Mouse (Mus musculus) liver, embryonic 14.5 days (tissue): ENCODE data around the gene Proca1. TPM values are rescaled to one million over a fixed set of nuclear protein-coding genes. Genes with fewer than 3 reads are reported as not detected.

ENCODE experiments used
- ATAC-seq: fragments of 200-750 bp; cut with Nextera tagmentation; 2 replicates; pipeline ENCODE4 v1.8.0; 2017; ENCODE audit warnings: moderate number of reproducible peaks, mild to moderate bottlenecking, moderate library complexity; ENCODE audit not compliant: insufficient read depth
- DNase-seq, 3 experiments: peaks; one replicate each; pipeline ENCODE4 v3.0.0-alpha.2; 2012 to 2013; ENCODE audit warnings: low read depth in 3 of 3, low spot score in 3 of 3
- H3K27ac ChIP-seq: fragments of 300-500 bp; sonication (generic); 2 replicates; pipeline ENCODE4 v1.5.1; 2014; ENCODE audit warnings: moderate library complexity, mild to moderate bottlenecking, control low read depth, inconsistent platforms
- H3K27me3 ChIP-seq: fragments of 300-500 bp; sonication (generic); 2 replicates; pipeline ENCODE4 v1.6.1; 2014; ENCODE audit warnings: mild to moderate bottlenecking, low read length, moderate library complexity; ENCODE audit not compliant: control insufficient read depth, insufficient read depth
- H3K36me3 ChIP-seq: fragments of 300-500 bp; sonication (generic); replicated peaks from 2 replicates; pipeline ENCODE4 v1.6.1; 2014; ENCODE audit warnings: low read depth; ENCODE audit not compliant: control insufficient read depth, insufficient read depth
- H3K4me1 ChIP-seq, 2 experiments: fragments of 200-500 bp in 1 of 2; fragments of 300-500 bp in 1 of 2; sonication (generic) in 1 of 2; replicated peaks; 2 replicates each; pipeline ENCODE4 v1.6.1; 2012 to 2014; ENCODE audit warnings: antibody characterized with exemption in 1 of 2, inconsistent platforms in 1 of 2, low read length in 1 of 2; ENCODE audit not compliant: control insufficient read depth in 2 of 2, insufficient read depth in 2 of 2
- H3K4me2 ChIP-seq: fragments of 300-500 bp; sonication (generic); 2 replicates; pipeline ENCODE4 v1.6.1; 2014; ENCODE audit warnings: low read depth, mild to moderate bottlenecking, control low read depth, moderate library complexity
- H3K4me3 ChIP-seq, 2 experiments: fragments of 200-500 bp in 1 of 2; fragments of 300-500 bp in 1 of 2; sonication (generic) in 1 of 2; 2 replicates each; pipeline ENCODE4 v1.5.1; 2012 to 2014; ENCODE audit warnings: low read depth in 2 of 2, low read length in 2 of 2, mild to moderate bottlenecking in 2 of 2, control low read depth in 1 of 2, inconsistent platforms in 1 of 2, moderate library complexity in 1 of 2; ENCODE audit not compliant: insufficient read depth in 1 of 2
- H3K9ac ChIP-seq: fragments of 300-500 bp; sonication (generic); replicated peaks from 2 replicates; pipeline ENCODE4 v1.6.1; 2014; ENCODE audit warnings: mild to moderate bottlenecking, control low read depth, moderate library complexity
- H3K9me3 ChIP-seq: fragments of 300-500 bp; sonication (generic); 2 replicates; pipeline ENCODE4 v1.6.1; 2016; ENCODE audit warnings: low read length, mixed read lengths; ENCODE audit not compliant: control insufficient read depth
- CTCF ChIP-seq: IDR thresholded peaks from 2 replicates; pipeline ENCODE4 v1.5.1; 2016; ENCODE audit warnings: antibody characterized with exemption, low read depth, control low read depth
- EP300 ChIP-seq: IDR thresholded peaks from 2 replicates; pipeline ENCODE4 v1.6.1; 2016; ENCODE audit warnings: antibody characterized with exemption, low read depth
- WGBS: fragments of 180-500 bp; shearing (Covaris S2); extraction: QIAGEN DNeasy Blood & Tissue Kit; methylation state at CpG from one replicate; pipeline ENCODE4 v1.1.7; 2014; ENCODE audit not compliant: insufficient replicate concordance; 5-methylcytosine and 5-hydroxymethylcytosine counted together
- polyA plus RNA-seq, 2 experiments: library from polyadenylated mRNA; depleted of rRNA in 1 of 2; stranded (reverse) in 1 of 2; unstranded in 1 of 2; fragments of >200 nt; fragmentation: Nextera tagmentation in 1 of 2; extraction: Ambion mirVana in 1 of 2; gene quantifications; 2 replicates each; pipeline versions ENCODE4 v1.2.1 to v1.2.3; 2012 to 2014

Proca1 gene
- 0.08 and 0.16 TPM in 2 replicates for polyA plus RNA-seq (2012; rRNA removed)
- 0.23 TPM in 1 of 2 replicates, not detected in the other for polyA plus RNA-seq (2014; fragmentation: Nextera tagmentation; extraction: Ambion mirVana)

GRCm38 (mm10) chr11:78193113-78193512 is at the start of gene Proca1:
Gene Proca1, plus strand, starts transcription at chr11:78193392.
- H3K27me3 ChIP-seq, result peaks cover 33% of the 10 kb centered on the region
- no peak for ATAC-seq

GRCm38 (mm10) chr11:78143520-78143919 is 49.7 kb upstream of the Proca1 start:
- ATAC-seq (no peak), DNase-seq (no peak)
- Histone ChIP-seq H3K4me3 (no peak overlapping the region), H3K9me3 (no peaks in the 10 kb centered on the region), H3K4me2 (no peak overlapping the region), H3K36me3 (no peaks in the 10 kb centered on the region; the same call in 1 of the 2 replicates), H3K9ac (no peak overlapping the region), H3K27ac (no peak overlapping the region), H3K27me3 (no peaks in the 10 kb centered on the region), H3K4me1 (peaks cover 15 to 18% of the 10 kb centered on the region in 2 experiments)
- TF ChIP-seq EP300, result no peak
- WGBS, result 89% methylated on average over 2 of the region's 2 CpGs

More at GRCm38 (mm10) chr11:78193113-78193512, at the start of gene Proca1:
- no peaks in the 10 kb centered on the region for H3K9me3 ChIP-seq
- DNase-seq, result no peak
- no peak within 1 kb of the TSS for H3K9ac ChIP-seq
- H3K4me3 ChIP-seq, result no peak within 1 kb of the TSS
- WGBS, result 77% methylated on average over 1 of the region's 1 CpGs
- peaks cover 0 to 3% of the 10 kb centered on the region in 2 experiments; a peak in 2 of 4 replicates for H3K4me1 ChIP-seq
- TF ChIP-seq EP300, result no peak
- no peak for TF ChIP-seq CTCF
- H3K4me2 ChIP-seq, result peak within 1 kb of the TSS; percentile 75
- H3K27ac ChIP-seq, result no peak within 1 kb of the TSS
- no peaks in the 10 kb centered on the region for H3K36me3 ChIP-seq

DNA sequence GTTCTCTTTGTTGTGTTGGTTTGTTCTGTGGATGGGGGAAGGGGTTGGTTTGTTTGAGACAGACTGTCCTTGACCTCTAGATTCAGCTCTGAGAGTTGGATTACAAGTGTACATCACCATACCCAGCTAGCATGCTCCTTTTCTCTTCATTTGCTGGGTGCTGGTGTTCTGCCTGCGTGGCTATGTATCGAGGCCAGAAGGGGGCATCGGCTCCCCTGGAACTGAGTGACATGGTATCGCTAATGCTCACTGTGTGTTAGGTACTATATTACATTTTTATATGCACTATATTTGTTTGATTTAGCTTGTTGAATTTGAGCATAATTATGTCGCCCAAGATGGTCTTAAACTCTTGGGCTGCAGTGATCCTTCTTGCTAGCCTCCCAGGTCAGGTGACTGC is 47.0 kb upstream of the Proca1 start:
- no peak for ATAC-seq
- Histone ChIP-seq H3K9me3 (no peaks in the 10 kb centered on the region), H3K36me3 (no peaks in the 10 kb centered on the region; the same call in 1 of the 2 replicates), H3K4me3 (no peak overlapping the region), H3K27me3 (no peaks in the 10 kb centered on the region), H3K27ac (no peak overlapping the region), H3K4me1 (peaks cover 2 to 6% of the 10 kb centered on the region in 2 experiments; a peak in 3 of 4 replicates), H3K9ac (no peak overlapping the region), H3K4me2 (no peak overlapping the region)
- TF ChIP-seq CTCF (peak; percentile 57), EP300 (no peak)
- WGBS, result 79% methylated on average over 5 of the region's 5 CpGs
- DNase-seq, result no peak

DNA sequence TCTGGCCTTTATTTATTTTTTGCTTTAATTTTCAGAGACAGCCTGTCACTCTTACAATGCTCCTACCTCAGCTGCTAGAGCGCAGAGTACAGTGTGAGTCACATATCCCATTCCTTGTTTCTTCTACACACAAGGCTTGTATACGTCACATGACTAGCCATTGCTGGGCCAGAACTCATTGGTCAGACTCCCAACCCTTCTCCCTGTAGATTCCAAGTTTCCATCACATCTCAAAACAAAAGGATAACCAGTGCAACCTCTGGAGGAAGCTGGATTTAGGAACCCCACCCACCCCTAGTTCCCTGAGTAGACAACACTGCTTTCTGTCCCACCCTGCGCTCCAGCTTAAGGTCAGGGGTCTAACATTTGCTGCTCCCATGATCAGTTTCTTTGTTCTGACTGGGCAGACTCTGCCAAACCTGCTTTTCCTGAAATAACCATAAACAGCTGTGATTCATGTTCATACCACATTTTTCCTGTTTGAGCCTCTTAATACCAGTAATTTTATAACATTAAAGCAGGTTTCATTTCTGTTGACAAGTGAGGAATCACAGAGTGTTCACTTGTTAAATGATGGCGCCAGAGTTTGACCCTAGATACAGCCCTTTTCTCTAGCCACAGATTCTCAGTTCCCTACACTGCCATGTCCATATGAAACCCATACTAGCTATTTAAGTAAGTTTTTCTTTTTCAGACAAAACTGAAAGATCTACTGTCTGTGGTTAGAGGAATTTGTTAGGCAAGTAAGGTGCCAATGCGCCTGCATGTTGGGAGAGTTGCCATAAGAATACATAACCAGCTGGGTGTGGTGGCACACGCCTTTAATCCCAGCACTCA is 46.3 kb upstream of the Proca1 start:
- DNase-seq (no peak), ATAC-seq (no peak)
- Histone ChIP-seq H3K4me2 (no peak overlapping the region), H3K9ac (no peak overlapping the region), H3K4me1 (no peaks in the 10 kb centered on the region), H3K36me3 (no peaks in the 10 kb centered on the region; the same call in 1 of the 2 replicates), H3K9me3 (no peaks in the 10 kb centered on the region), H3K27me3 (no peaks in the 10 kb centered on the region), H3K27ac (no peak overlapping the region), H3K4me3 (no peak overlapping the region)
- TF ChIP-seq EP300, result no peak
- TF ChIP-seq CTCF, result no peak
- 78% methylated on average over 6 of the region's 6 CpGs for WGBS

GRCm38 (mm10) chr11:78151161-78151560 is 42.0 kb upstream of the Proca1 start:
- 0 out of 2 replicates have a peak, but pooled peaks have one; percentile 42 for ATAC-seq
- no peak overlapping the region for H3K27ac ChIP-seq
- no peaks in the 10 kb centered on the region for H3K9me3 ChIP-seq
- no peak overlapping the region for H3K9ac ChIP-seq
- peak; percentile 81 for TF ChIP-seq CTCF
- no peak for TF ChIP-seq EP300
- peaks cover 2% of the 10 kb centered on the region for H3K36me3 ChIP-seq
- WGBS, result 9% methylated on average over 1 of the region's 1 CpGs
- no peak overlapping the region for H3K4me3 ChIP-seq
- H3K4me1 ChIP-seq, result no peaks in the 10 kb centered on the region
- H3K27me3 ChIP-seq, result no peaks in the 10 kb centered on the region
- H3K4me2 ChIP-seq, result no peak overlapping the region
- no peak for DNase-seq
